Mouse (Mus musculus): Measurements from ENCODE around the gene Hpn. TPM values are rescaled to one million over a fixed set of nuclear protein-coding genes. Genes with fewer than 3 reads are reported as not detected.
A peak's percentile ranks its signal among the peaks of the same experiment; 100 is the strongest.

Hpn gene
- total RNA-seq, 4 experiments from 2014 or later: 15.2 to 21.0 (median 17.7) TPM

- DNase-seq (ENCODE audit: low spot score in 2 of 2): no peak
Observed at GRCm38 (mm10) chr7:31112036-31112435, 3.1 kb downstream of the Hpn start.

DNA sequence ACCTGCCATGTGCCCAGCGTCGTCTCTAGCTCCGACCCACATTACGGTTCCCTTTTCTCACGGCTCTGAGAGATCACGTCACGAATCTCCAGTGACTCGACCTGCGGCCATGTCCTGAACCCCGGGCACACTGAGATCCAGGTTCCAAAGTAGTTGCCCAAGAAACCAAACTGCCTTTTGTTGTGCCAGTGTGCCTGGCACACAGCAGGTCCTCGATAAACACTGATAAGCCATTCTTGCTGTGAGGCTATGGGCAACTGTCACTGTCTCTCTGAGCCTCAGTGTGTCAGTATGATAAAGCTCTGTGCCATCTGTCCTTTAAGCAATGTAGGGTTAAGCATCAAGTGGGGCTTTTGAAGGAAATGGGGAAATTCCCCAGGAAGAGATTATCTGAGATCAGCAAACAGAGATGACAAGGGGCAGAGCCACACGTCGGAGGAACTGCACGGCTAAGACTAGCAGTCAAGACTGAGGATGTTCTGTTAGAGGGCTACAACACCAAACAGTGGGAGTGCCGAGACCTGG, 4.2 kb downstream of the Hpn start:
- DNase-seq (ENCODE audit: low spot score in 2 of 2): no peak

DNA sequence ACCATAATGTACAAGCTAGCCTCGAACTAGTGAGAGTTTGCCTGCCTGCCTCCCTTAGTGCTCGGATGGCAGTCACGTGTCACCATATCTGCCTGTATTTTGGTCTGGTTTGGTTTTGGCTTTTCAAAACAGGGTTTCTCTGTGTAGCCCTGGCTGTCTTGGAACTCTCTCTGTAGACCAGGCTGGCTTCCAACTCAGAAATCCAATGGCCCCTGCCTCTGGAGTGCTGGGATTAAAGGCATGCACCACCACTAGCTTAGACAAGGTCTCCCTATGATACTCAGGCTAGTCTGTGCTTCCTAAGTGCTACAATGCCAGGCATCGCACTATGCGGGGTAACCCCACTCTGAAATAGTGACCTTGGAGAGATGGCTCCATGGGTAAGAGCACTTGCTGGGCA, 5.3 kb downstream of the Hpn start:
- DNase-seq (ENCODE audit: low spot score in 2 of 2): no peak

DNA sequence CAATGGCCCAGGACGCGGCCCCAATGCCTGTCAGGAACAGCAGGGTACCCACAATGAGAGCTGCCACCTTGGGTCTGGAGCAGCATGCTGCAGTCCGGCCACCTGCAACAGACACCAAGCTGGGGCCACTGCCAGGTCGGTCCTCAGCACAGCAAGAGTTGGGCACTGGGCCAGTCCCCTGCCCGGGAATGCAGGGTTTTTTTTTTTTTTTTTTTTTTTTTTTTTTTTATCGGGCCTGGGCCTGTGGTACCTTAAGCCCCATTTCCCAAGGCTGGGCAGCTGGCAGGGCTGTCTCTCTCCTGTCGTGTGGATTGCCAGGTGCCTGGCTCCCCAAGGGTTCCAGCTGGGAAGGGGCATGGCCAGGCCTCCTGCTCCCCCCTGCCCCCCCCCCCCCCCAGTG, 6.0 kb downstream of the Hpn start:
- peak in 1 of 2 experiments; percentile 52 for DNase-seq (ENCODE audit: low spot score in 2 of 2)

DNA sequence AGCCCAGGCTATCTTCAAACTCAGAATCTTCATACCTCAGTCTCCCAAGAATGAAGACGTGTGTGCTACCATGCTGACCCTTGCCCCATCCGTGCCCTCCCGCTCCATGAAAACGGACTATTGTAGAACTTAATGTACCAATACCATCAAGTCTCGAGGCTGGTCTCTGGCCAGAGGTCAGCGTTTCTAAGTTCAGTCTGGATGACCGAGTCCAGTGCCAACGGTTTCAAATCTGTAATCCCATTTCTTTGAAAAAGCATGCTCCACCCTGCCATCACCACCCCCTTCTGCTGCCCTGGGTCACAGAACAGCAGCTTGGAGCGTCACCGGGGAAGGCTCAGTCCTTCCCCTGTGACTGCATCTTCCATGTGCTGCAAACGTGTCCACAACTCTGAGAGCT, 7.3 kb downstream of the Hpn start:
- no peak for DNase-seq (ENCODE audit: low spot score in 2 of 2)

- DNase-seq (ENCODE audit: low spot score in 2 of 2): no peak
Observed at GRCm38 (mm10) chr7:31106166-31106565, 8.9 kb downstream of the Hpn start.

DNA sequence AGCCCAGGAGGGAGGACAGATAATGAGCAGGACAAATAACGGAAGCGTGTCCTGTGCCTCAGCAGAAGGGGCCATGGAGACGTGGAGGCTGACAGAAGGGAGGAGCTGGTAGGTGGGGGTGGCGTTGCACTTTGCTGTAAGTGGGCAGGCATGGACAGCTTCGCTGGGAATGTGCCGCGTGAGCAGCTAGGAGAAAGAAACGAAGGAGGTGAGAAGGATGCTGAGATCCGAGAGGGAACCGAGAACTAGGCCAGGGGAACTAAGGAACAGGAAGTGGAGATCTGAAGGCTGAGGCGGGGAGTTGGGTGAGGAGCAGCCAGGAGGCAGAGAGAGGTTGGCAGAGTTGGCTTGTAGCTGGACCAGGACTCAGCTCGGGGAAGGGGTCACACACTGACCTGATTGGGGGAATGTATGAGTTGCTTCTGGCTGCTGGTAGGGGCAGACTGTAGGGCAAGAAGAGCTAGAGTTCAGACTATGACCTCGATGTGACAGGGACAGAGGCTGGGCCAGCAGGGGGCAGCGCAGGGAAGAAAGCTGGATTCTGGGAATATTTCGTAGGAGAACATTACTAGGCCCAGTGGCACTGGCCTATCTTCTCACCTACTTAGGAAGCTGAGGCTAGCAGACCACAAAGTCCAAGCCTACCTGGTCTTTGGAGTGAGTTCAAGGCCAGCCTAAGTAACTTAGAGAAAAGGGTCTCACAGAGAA, 9.9 kb downstream of the Hpn start:
- peak; percentile 58 to 59 for DNase-seq (ENCODE audit: low spot score in 2 of 2)

DNA sequence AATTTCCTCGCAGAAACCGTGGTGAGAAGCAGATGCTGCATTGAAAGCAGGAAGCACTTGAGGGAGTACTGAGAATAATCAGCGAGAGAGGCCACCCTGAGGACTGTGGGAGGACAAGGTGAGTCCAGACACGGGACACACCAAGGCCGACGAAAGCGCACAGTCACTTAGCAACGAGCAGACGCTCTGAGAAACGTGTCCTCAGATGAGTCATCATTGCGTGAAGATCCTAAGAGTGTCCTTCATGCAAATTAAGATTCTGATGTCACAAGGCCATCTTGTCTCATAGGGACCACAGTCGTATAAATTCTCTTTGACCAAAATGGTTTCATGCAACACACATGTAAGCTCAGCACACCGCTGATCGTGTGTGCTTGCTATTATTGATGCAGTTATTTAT, 14.3 kb downstream of the Hpn start:
- DNase-seq (ENCODE audit: low spot score in 2 of 2): no peak

GRCm38 (mm10) chr7:31099612-31099982, 15.5 kb downstream of the Hpn start:
- DNase-seq (ENCODE audit: low spot score in 2 of 2): no peak

- DNase-seq (ENCODE audit: low spot score in 2 of 2): peak in 1 of 2 experiments; percentile 25
Observed at GRCm38 (mm10) chr7:31098697-31099611, 16.1 kb downstream of the Hpn start.

GRCm38 (mm10) chr7:31097583-31098248, 17.4 kb downstream of the Hpn start:
- DNase-seq (ENCODE audit: low spot score in 2 of 2): peak; percentile 86 to 89

DNA sequence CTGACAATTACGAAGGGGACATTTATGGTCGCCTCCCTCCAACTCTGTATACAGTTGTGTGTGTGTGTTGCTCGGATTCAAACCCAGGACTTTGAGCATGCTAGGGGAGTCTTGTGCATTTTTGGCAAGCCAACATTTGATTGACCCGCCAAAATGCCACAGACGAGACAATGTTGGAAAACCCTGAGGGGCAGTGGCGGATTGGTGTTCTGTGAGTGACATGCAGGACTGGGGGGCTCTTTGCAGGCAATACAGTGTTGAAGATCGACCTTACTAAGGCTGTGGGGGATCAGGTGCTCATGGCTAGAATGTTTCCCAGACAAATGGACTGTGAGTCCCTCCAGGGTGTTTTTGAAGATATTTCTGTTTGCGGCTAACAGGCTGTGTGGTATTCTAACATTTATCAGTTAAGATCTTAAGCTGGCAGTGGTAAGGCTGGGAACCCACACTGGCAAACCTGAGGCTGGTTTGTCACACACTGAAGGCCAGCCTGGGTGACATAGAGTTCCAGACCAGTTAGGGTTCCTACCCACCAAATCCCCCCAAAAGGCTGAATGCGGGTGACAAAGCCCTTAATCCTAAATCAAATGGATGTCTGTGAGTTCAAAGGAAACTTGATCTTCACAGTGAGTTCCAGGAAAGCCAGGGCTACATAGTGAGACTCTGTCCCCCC, 18.1 kb downstream of the Hpn start:
- DNase-seq (ENCODE audit: low spot score in 2 of 2): no peak

GRCm38 (mm10) chr7:31094774-31095501, 20.2 kb downstream of the Hpn start:
- no peak for DNase-seq (ENCODE audit: low spot score in 2 of 2)

- DNase-seq (ENCODE audit: low spot score in 2 of 2): no peak
Observed at GRCm38 (mm10) chr7:31089721-31090120, 25.4 kb downstream of the Hpn start.

DNA sequence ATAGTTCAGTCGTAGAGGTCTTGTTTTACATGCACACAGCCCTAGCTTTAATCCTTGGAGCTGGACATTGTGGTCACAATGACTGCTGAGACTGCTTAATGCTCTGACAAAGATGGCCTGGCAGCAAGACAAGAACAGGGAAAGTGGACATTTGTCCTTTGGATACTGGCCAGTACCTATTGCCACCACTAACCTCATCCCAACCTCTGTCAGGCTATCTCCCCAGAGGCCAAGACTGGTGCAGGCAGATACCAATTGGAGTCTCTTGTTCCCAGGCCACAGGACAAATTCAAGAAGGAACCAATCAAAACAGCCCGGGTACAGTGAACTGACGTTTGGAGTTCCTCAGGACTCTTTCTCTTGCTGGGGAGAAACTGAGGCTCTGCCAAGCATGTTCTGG, 26.9 kb downstream of the Hpn start:
- DNase-seq (ENCODE audit: low spot score in 2 of 2): no peak

DNA sequence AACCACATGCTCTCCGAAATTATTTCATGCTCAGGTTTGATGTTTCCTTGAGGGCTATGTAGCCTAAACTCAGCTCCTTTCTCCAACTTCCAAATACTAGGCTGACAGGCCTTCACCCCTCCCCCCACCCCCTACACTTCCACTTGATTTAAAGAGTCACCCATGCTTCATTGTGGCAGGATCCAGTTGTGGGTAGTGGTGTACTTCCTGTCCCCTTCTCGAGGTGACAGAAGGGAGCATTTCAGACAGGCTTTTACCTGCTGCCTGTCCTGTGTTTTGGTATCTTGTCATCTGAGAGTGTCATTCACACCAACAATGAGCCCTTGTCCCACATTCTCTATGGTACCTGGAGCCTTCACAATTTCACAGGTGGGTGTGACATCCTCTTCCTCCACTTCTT, 27.8 kb downstream of the Hpn start:
- no peak for DNase-seq (ENCODE audit: low spot score in 2 of 2)

- no peak for DNase-seq (ENCODE audit: low spot score in 2 of 2)
Observed at GRCm38 (mm10) chr7:31086175-31086755, 28.8 kb downstream of the Hpn start.

- DNase-seq (ENCODE audit: low spot score in 2 of 2): no peak
Observed at GRCm38 (mm10) chr7:31085171-31085570, 29.9 kb downstream of the Hpn start.

DNA sequence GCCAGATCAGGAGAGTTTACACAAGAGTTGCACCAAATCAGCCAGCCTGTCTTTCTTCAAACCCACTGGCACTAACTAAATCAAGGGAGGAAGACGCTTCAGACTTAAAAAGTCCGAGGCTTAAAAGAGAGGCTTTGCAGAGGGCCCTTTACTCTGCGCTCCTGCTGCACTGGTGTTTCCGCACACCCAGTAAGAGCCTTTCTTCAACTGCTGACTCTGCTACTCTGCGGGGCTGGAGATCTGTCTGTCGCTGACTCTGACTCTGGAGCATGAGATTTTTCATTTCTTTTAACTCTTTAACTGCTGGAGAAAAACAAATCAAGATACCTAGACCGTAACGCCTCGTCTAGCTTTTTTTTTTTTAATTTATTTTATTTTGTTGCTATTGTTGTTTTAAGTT, 30.9 kb downstream of the Hpn start:
- no peak for DNase-seq (ENCODE audit: low spot score in 2 of 2)
